Mouse (Mus musculus) layer of hippocampus, adult 2 months (tissue): ENCODE results near the gene Skida1. TPM values are rescaled to one million over a fixed set of nuclear protein-coding genes. Genes with fewer than 3 reads are reported as not detected.
"Not testable (repeated sequence)": the region's sequence is repeated elsewhere in the genome, so short reads cannot be mapped to it uniquely, and the experiment has no call there.

Experiments used
- DNase-seq, 2 experiments: peaks; one replicate each; pipeline ENCODE4 v3.0.0; 2022; ENCODE audit warnings: low spot score in 2 of 2
- H3K27ac ChIP-seq: fragments of 200-600 bp; 2 replicates; pipeline ENCODE4 v1.8.1; 2022
- H3K4me3 ChIP-seq: fragments of 200-600 bp; 2 replicates; pipeline ENCODE4 v1.8.1; 2022; ENCODE audit warnings: mild to moderate bottlenecking
- CTCF ChIP-seq: fragments of 200-600 bp; conservative IDR thresholded peaks from 2 replicates; pipeline ENCODE4 v1.8.1; 2022; ENCODE audit warnings: antibody characterized with exemption, mild to moderate bottlenecking, moderate library complexity
- long read RNA-seq, 2 experiments: library from polyadenylated mRNA; stranded (forward); transcript quantifications; one replicate each; pipeline ENCODE4 v2.0.0; 2021; ENCODE audit warnings: borderline mapping rate in 2 of 2
- total RNA-seq, 2 experiments: library from RNA; stranded (reverse); gene quantifications; 2 replicates each; pipeline ENCODE4 v1.2.3; 2021

Skida1 gene
- 10 to 100 TPM; 16.8 to 16.9 TPM for total RNA-seq
- long read RNA-seq, experiment 1, partial matches to known transcripts = 0 of 15 reads
- long read RNA-seq, experiment 1, other reads (novel, unspliced or antisense) = 14 of 15 reads
- long read RNA-seq, experiment 2, partial matches to known transcripts = 0 of 19 reads
- long read RNA-seq, experiment 2, other reads (novel, unspliced or antisense) = 18 of 19 reads

GRCm38 (mm10) chr2:18048453-18049075 lies at the start of gene Skida1:
TSS of gene Skida1 (minus strand) at chr2:18049051.
- DNase-seq = no peak

DNA sequence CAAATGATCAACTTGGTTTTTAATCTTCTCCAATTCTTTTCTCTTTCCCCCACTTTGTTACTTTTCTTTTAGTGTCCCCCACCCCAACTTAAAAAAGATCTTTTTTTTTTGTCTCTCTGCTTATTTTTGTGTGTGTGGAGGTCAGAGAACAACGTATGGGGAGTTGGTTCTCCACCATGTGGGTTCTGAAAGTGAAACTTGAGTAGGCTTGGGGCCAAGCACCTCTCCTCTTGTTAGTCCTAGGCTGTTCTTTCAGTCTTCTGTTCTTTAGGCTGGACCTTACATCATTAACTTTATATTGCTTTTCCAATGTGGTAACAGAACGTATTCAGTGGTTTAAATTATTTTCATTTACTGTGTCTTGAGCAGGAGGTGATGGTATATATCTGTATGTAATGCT lies 47.0 kb upstream of the Skida1 start:
- TF ChIP-seq CTCF = no peak
- no peak overlapping the region for H3K27ac ChIP-seq
- DNase-seq = no peak
- H3K4me3 ChIP-seq = no peak overlapping the region

More at GRCm38 (mm10) chr2:18048453-18049075, at the start of gene Skida1:
- Histone ChIP-seq H3K4me3 (peak within 1 kb of the TSS; percentile 80), H3K27ac (peak within 1 kb of the TSS; percentile 99)
- TF ChIP-seq CTCF = no peak

DNA sequence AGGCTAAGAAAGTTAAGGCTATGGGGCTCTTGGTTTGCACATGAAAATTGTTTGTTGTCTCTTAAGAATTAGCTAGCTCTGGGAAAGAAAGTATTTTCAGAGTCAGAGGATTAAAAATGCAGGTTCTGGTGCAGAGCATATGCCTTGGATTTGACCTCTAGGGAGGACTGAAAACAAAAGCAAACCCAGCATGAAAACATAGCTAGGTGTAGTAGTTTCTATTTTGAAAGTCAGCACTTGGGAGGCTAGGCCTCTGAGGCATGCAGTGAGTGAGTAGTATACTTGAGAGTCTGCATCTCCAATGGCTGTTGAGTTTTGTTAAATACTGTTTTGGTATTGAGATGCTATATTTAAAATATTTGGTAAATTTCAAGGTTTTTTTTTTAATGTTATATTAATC lies 45.5 kb upstream of the Skida1 start:
- Histone ChIP-seq H3K27ac (no peak overlapping the region), H3K4me3 (no peak overlapping the region)
- DNase-seq = no peak
- TF ChIP-seq CTCF = no peak

- H3K27ac ChIP-seq = no peak overlapping the region
- DNase-seq = no peak
- no peak for TF ChIP-seq CTCF
- no peak overlapping the region for H3K4me3 ChIP-seq
These were observed 45.0 kb upstream of the Skida1 start for GRCm38 (mm10) chr2:18093858-18094257.

DNA sequence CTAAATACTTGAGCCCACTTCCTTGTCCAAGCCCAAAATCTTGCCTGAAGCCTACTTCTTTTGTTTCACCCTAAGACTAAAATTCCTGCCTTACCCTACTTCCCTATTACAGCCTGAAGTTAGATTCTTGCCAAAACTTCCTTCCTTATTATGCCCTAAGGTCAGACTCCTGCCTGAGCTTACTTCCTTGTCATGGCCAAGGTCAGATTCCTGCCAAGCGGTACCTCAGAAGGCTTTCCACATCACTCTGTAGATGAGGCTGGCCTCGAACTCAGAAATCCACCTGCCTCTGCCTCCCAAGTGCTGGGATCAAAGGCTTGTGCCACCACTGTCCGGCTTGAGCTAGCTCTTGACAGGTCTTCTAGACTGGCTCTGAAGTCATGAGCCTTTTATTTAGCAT lies 38.8 kb upstream of the Skida1 start:
- H3K4me3 ChIP-seq, DNase-seq, H3K27ac ChIP-seq: not testable (repeated sequence)

DNA sequence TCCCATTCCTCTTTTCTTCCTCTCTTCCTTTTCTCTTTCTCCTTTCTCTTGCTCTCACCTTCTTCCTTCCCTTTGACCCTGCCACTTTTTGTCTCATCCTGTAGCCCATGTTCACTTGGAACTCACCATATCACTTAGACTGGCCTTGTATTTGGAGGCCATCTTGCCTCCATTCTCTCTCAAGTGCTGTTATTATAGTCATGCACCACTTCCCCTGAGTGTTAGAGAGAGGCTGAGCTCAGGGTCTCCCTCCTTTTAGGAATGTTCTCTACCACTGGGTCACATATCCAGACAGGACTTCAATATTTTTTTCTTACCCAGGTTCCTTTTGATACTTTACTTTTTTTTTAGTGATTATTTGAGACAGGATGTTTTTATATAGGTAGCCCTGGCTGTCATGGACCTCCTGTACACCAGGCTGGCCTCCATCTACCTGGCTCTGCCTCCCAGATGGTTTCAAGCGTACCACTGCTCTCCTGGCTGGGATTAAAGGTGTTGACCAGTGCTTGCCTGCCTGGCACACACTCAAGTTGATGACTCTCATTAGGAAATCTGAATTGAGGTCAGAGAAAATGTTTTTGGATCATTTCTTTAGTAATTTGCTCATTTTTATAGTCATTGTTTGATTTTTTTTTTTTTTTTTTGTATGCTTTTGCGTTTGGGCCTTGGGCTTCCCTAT lies 31.5 kb upstream of the Skida1 start:
- no peak overlapping the region for H3K4me3 ChIP-seq
- peak overlapping the region; percentile 29; the same call in 1 of the 2 replicates for H3K27ac ChIP-seq
- TF ChIP-seq CTCF = no peak
- DNase-seq = no peak

DNA sequence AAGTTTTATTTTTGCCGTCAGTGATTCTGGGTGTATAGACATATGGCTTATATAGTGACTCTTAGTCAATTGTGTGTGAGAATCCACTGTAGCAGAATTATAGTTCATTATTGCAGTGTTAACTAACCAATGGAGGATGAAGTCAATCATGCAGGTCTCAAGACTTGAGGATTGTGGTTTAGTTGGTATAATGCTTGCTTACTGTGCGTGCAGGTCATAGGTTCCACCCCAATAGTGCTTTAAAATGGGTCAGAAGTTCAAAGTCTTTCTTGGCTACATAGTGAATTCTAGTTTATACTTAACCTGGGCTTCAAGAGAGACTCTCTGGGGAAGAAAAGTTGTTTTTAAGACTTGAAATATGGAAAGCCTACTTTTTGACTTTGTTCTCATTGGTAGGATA lies 23.1 kb upstream of the Skida1 start:
- Histone ChIP-seq H3K4me3 (no peak overlapping the region), H3K27ac (no peak overlapping the region)
- TF ChIP-seq CTCF = no peak
- DNase-seq = no peak

DNA sequence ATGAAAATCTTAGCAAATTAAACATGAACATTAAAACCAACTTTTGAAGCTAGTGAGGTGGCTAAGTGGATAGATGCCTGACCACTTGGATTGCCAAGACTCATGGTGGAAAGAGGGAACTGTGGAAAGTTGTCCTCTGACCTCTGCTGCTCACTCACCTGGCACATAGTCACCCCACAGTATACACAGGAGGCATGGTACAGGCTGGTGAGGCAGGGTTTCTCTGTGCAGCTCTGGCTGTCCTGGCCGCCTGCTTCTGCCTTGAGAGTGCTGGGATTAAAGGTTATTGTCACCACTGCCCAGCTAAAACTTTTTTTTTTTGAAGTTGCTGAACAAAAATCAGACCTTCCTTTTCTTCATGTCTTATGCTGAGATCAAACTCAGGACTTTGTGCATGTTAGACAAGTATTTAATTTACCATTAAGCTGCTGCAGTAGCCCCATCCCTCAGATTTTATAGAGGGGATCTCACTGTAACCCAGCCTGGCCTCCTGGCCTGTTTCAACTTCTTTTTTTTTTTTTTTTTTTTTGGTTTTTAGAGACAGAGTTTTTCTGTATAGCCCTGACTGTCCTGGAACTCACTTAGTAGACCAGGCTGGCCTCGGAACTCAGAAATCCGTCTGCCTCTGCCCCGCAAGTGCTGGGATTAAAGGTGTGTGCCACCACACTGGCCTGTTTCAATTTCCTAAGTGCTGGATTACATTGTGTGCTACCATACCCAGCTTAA lies 19.4 kb upstream of the Skida1 start:
- no peak for DNase-seq
- no peak overlapping the region for H3K4me3 ChIP-seq
- no peak for TF ChIP-seq CTCF
- no peak overlapping the region for H3K27ac ChIP-seq

GRCm38 (mm10) chr2:18066436-18066835 lies 17.6 kb upstream of the Skida1 start:
- TF ChIP-seq CTCF = no peak
- DNase-seq = no peak
- Histone ChIP-seq H3K27ac (no peak overlapping the region), H3K4me3 (no peak overlapping the region)

DNA sequence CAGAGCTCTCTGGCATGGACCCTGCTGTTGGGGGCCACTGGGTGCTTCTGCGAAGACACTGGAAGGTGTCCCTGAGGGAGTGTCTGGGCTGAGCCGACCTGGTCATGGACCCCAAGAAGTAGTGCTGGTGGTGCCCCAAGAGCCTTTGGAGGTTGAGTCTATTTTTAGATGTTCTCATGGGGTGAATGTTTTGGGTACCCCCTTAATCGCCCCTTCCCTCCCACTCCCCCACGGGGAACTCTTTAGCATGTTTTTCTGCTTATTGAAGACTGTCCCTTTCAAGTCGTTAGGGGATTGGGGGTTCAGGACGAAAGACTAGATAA lies 16.8 kb upstream of the Skida1 start:
- H3K27ac ChIP-seq = peak overlapping the region; percentile 86
- DNase-seq = no peak
- peak overlapping the region; percentile 90 for H3K4me3 ChIP-seq
- no peak for TF ChIP-seq CTCF

DNA sequence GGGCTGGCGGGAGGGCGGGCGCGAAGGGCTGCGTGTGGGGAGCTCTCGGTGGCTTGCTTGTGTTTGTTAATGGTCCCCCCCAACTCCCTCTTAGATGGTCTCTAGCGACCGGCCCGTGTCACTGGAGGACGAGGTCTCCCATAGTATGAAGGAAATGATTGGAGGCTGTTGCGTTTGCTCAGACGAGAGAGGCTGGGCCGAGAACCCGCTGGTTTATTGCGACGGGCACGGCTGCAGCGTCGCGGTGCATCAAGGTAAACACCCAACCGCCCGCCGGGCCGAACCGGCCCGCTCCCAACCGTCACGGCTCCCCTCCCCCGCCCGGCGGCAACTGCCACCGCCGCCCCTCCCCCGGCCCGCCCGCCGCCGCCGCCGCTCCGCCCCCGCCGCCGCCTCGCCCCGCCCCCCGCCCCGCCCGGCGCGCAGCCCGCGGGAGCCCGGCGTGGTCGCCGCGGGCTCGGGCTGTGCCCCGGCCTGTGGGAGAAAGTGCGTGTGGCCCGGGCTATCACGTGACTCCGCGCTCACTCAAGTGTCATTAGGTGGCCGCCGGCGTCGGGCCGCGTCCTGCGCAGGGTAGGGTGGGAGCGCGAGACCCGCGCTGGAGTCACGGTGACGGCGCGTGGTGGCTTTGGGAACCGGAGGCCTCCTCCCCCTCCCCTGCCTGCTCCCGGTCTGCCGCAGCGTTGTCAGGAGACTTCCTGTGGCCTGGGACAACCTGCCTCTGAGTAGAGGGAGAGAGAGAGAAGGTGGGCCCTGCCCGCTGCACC lies 16.3 kb upstream of the Skida1 start:
- peak overlapping the region; percentile 90 for H3K4me3 ChIP-seq

DNA sequence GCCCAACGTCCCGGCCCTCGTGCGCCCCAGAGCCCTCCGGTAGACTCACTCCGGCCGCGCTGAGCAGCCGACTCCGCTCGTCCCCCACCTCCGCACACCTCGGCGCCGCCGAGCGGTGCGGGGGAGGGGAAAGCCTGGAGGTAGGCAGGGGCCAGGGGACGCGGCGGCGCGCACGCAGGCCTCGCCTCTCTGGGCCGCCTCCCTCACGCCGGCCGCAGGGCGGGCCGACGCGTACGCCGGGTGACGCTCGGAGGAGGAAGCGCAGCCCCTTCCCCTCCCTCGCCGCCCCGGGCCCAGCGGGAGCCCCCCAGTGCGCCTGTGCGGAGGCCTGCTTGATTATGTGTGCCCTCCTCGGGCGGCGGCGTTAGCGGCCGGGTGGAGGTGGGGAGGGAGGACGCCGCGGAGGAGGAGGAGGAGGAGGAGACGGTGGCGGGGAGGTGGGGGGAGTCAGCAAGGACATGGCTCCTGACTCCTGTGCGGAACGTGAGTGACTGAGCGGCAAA lies 15.6 kb upstream of the Skida1 start:
- peak; percentile 92 to 94 for DNase-seq
- no peak for TF ChIP-seq CTCF
- Histone ChIP-seq H3K4me3 (peak overlapping the region; percentile 90), H3K27ac (peak overlapping the region; percentile 99)

More for the DNA sequence above, 16.3 kb upstream of the Skida1 start:
- H3K27ac ChIP-seq = peak overlapping the region; percentile 99
- peak; percentile 42 to 62 for DNase-seq
- no peak for TF ChIP-seq CTCF
